Mouse (Mus musculus) stomach, adult 2 months (tissue): Measurements from ENCODE around the gene Mcm5. TPM values are rescaled to one million over a fixed set of nuclear protein-coding genes. Genes with fewer than 3 reads are reported as not detected.

Experiments used
- polyA plus RNA-seq: library from polyadenylated mRNA; depleted of rRNA; stranded (reverse); fragments of >200 nt; gene quantifications from 2 replicates; pipeline ENCODE4 v1.2.3, GENCODE M21; 2012; rRNA removed

The Mcm5 gene
- polyA plus RNA-seq, result 6.8 and 7.0 TPM in 2 replicates

DNA sequence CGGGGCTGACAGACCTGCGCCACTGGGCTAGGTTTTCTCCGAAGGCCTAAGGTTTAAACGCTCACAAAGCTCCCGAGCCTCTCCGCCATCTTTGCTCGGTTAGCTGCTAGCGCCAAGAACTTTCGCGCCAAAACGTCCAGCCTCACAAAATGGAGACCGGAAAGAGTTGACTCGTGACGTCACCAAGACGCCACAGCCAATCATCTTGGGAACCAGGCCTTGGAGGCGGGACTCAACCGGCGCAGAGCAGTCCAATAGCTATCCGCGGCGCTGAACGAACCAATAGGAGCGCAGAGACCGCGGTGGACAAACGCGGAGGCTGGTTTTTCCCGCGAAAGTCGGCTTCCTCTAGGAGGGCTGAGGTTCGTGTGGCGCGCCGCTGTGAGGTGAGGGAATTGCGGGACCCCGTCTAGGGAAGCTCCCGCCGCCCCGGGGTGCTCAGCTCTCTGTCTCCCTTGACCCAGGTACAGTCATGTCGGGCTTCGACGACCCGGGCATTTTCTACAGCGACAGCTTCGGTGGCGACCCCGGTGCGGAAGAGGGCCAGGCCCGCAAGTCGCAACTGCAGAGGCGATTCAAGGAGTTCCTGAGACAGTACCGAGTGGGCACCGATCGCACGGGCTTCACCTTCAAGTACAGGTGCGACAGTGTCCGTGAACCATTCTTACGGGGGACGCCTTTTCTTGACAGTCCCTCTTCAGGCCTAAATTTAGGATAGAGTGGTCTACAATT is at the start of gene Mcm5:
Mcm5 (plus strand) TSS at position 334 of the 732 bp plus-strand sequence.

GRCm38 (mm10) chr8:75093399-75094156 is 15.8 kb upstream of the Mcm5 start, which contains the start of gene Hmox1:
Gene Hmox1 (plus strand): TSS chr8:75093621.

Other genes with a start within 250 kb of the Mcm5 start
- 0.17 and 0.31 TPM in 2 replicates for gene Isx, start 236.4 kb upstream of the Mcm5 start, polyA plus RNA-seq
- gene Hmgxb4, start 116.2 kb upstream of the Mcm5 start, polyA plus RNA-seq, result 2.5 and 4.9 TPM in 2 replicates
- 19.4 and 19.5 TPM in 2 replicates for gene Tom1, start 75.9 kb upstream of the Mcm5 start, polyA plus RNA-seq
- 18.3 and 30.8 TPM in 2 replicates for gene Hmox1, start 15.9 kb upstream of the Mcm5 start, polyA plus RNA-seq
- 1.5 and 2.6 TPM in 2 replicates for gene Rasd2, start 104.4 kb downstream of the Mcm5 start, polyA plus RNA-seq